Mouse (Mus musculus) cerebellum, adult 2 months (tissue): ENCODE measurements around the gene Dnah17.

Source experiments
- CTCF ChIP-seq: fragments of 200-500 bp; IDR thresholded peaks from 2 replicates; pipeline ENCODE4 v1.5.1; 2011; ENCODE audit warnings: low read depth, mild to moderate bottlenecking, control low read depth, low read length, moderate library complexity, borderline replicate concordance; ENCODE audit not compliant: insufficient read depth
- POLR2A ChIP-seq: fragments of 200-500 bp; IDR thresholded peaks from 2 replicates; pipeline ENCODE4 v1.6.1; 2011; ENCODE audit warnings: low read length, control low read depth, borderline replicate concordance; ENCODE audit not compliant: insufficient read depth

GRCm38 (mm10) chr11:118007460-118008143, 122.8 kb downstream of the Dnah17 start:
- no peak for TF ChIP-seq POLR2A
- TF ChIP-seq CTCF, result no peak
